Mouse (Mus musculus) right cerebral cortex, postnatal 4 days (tissue): Measurements from ENCODE around the gene Lgals1.

Experiments
- DNase-seq: peaks from one replicate; pipeline ENCODE4 v3.0.0-alpha.2; 2022

The Lgals1 gene

DNA sequence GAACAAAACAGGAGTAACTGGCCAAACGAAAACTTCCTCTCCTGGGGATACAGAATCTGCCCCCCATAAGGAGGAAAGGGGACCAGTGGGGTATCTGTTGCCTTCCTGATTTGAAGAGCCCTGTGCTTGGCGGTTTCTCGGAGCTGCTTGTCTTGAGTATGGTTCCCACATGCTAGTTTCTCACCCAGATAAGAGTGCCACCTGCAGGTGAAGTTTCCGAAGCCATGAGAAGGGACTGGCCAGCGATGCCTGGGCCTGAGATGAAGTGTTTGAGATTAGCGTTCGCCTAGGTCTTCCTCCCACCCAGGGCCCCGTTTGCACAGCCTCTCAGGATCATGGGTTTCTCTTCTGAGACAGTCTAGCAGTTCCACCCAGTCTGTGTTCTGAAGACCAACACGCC is 14.5 kb upstream of the Lgals1 start:
- no peak for DNase-seq

DNA sequence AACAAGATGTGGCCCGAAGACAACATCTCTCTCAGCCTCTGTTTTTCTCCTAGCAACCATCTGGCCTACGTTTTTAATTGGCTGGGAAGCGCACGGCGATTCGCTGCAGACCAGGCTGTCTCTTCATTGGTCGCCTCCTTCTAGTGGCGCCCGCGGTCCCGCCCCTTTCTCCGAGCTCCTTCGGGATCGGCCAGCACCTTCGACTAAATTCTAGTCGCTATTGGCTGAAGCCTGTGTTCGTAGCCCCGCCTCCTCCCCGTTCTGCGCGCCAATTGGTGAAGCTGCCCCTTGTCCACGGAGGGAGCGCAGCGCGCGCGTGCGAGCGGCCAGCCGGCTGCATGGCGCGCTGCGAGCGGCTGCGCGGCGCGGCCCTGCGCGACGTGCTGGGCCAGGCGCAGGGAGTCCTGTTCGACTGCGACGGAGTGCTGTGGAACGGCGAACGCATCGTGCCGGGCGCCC is 12.9 kb upstream of the Lgals1 start, which contains the start of gene Pdxp:
Pdxp (plus strand) TSS at position 288 of the 459 bp plus-strand sequence.
- DNase-seq, result peak; percentile 96

- DNase-seq, result peak; percentile 73
Observed at GRCm38 (mm10) chr15:78914091-78914822, 12.3 kb upstream of the Lgals1 start.

DNA sequence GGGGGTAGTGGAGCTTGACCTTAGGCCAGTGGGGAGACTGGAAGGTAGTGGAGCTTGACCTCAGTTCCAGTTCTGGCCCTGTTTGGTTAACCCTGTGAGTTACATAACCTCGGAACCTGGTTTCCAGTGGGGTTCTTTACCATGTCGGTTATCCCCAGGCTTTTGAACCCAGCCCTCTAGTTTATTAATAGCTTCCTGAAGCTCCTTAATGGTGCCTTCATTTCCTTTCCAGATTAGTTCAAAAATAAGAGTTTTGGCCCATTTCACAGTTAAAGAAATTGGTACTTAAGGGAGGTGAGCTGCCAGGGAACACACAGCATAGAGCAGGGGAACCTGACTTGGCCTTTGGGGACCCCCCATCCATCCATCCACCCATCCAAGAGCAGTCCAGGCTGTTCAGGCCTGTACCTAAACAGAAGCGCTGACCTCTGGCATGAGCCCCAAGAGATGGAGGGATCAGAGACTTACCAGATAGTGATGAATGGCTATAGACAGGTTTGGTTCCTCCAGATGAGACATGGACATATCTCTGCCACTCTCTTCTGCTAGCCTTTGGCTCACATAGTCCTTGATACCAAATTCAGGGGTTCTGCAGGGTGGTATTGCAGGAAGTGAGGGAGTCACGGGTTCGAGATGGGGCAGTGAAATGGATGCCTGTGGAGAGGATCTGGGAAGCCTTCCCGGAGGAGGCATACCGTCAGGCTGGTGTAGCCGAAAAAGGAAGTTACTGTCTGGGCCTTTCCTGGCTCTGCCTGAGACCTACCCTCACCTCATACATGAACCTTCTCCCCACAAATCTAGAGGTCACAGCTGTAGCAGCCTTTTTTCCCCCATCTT is 11.5 kb upstream of the Lgals1 start:
- no peak for DNase-seq

GRCm38 (mm10) chr15:78915660-78916017 is 10.9 kb upstream of the Lgals1 start:
- DNase-seq, result peak; percentile 59

DNA sequence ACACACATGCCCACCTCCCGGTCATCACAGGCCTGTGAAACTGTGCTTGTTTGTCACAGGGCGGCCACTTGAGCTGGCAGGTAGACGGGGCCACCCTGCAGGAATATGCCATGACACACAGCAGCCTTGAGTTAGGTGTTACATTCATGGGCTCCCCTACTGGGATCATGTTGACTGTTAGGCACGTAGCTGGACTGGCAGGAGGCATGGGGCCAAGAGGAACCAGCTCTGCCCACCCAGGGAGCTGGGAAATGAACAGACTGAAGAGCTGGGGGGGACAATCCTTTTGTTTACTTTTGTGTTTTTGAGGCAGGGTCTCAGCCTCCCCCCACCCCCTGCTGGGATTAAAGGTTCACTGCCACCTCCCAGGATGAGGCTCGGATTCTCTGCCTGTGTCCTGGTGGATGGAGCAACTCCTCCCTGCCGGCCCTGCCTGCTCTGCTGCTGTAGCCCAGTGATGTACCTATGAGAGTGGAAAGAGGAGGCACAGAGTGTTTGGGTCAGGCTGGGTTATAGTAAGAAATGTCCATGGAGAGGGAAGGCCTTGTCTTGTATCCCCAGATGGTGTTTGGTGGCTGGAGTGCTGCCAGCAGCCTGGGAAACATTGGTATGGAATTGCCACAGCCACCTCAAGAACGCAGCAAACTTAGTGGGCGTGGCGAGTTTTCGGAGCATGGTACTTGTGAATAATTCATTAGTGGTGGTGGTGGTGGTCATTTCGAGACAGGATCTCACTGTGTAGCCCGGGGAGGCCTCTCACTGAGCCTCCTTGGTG is 10.3 kb upstream of the Lgals1 start:
- DNase-seq, result peak; percentile 56

DNA sequence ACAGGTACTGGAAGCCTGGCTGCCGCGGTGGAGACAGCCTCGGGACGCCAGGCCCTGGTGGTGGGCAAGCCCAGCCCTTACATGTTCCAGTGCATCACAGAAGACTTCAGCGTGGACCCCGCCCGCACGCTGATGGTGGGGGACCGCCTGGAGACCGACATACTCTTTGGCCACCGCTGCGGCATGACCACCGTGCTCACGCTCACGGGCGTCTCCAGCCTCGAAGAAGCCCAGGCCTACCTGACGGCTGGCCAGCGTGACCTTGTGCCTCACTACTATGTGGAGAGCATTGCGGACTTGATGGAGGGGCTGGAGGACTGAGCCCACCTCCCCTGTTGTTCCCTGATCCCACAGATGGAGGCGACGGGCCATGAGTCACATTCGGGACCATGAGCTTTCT is 8.4 kb upstream of the Lgals1 start:
- DNase-seq, result no peak

GRCm38 (mm10) chr15:78919914-78920313 is 6.6 kb upstream of the Lgals1 start:
- no peak for DNase-seq

DNA sequence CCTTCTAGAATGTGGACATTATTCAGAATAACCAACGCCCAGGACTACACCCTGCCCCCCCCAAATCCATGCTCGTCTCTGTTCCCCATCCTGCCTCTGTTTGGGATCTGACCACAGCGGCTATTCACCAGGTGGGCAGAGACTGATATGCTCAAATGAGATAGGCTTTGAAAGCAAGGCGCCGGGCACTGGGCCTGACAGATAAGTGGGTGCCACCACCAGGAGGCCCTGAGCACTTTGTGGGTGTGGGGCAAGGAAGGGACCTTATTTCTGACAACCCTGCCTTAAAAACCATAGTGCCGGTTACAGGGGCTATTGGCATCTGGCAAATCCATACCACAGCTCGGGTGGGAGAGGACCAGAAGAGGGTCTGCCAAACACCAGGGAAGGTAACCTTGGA is 3.8 kb upstream of the Lgals1 start:
- DNase-seq, result no peak

DNA sequence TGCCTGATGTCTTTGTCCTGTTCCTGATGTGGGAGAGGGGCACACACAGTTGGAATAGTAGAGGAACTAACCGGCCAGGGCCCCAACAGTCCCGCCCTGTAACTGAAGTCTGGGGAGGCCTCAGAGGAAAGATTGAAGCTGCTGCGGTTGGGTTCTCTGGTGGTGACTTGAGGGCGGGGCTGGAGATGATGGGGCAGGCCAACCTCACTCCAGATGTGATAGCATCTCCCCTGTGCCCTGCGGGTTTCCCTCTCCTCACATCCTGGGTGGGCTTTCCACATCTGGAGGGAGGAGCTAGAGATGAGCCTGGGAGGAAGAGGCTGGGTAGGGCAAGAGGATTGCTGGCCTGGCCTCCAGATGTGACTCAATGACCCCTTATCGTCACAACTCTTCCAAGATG is 2.9 kb upstream of the Lgals1 start:
- no peak for DNase-seq

- no peak for DNase-seq
Observed at GRCm38 (mm10) chr15:78925129-78925528, 1.4 kb upstream of the Lgals1 start.

DNA sequence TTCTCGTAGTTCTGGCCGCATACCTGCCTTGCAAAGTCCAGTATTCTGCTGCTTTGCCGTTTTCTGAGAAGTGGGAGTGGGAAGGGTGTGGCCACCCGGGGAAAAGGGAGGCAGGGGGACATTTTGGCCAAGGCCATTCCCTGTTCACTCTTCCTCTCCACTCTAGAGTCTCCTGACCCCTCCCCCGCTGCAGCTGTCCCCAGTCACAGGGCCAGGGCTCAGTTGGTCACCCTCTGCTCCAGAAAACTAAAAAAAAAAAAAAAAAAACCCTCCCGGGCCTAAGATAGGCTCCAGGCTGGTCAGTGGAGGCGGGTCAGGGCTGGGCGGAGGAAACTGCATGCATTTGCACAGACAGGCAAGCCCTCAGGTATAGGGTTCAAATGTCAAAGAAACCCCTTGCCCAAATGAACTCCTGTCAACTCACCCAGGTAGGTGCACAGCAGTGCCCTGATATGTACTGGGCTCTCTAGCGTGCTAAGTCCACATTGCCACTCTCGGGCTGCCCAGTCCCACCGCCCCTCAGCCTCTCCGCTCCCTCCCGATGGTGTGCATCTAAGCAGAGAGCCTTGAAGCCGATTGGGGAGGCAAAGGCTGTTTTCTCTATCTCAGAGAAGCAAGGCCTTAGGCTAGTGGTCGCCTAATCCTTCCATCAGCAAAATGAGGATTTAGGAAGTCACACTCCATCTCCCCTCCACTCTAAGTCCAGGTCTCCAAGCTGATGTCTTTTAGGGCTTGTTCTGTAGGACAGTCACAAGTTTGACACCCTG is 679 bp downstream of the Lgals1 start:
- no peak for DNase-seq

DNA sequence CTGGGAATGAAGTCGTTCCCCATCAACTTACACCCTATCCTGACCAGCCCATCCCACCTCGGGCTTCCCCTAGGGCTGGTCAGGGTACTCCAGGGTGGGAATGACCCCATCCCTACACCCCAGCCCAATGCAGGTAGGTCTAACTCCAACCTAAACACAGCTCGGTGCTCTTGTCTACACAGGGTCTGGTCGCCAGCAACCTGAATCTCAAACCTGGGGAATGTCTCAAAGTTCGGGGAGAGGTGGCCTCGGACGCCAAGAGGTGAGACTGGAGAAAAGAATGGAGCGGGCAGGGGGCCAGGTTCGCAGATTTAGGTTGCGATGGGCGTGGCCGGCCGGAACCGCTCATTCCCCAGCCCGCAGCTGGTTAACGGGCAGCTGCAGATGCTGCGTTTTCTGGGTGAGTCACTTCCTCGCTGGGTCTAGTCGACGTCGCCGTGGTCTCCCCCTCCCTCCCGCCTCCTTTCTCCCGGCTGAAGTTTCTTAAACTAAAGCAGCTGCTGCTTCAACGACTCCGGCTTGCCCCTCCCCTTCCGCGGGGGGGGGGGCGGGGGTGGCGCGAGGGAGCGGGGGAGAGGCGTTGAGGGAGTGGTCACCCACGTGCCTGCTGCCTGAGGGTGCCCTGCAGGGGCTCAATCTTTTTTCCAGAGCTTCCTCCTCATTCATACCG is 1.4 kb downstream of the Lgals1 start:
- peak; percentile 46 for DNase-seq

DNA sequence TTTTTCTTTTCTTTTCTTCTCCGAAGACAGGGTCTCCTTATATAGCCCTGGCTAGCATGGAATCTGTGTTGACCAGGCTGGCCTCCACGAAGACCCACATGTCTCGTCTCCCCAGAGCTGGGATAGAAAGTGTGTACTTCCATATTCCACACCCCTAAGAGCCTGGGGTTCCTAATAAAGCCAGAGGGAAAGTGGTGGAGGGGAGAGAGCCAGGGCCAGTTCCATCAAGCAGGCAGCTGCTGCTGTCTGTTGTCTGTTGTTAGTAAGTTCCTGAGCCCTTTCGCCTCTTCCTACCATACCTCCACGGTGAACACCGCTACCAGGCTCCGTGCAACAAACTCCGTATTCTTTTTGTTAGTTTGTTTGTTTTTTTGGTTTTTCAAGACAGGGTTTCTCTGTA is 2.0 kb downstream of the Lgals1 start:
- no peak for DNase-seq

DNA sequence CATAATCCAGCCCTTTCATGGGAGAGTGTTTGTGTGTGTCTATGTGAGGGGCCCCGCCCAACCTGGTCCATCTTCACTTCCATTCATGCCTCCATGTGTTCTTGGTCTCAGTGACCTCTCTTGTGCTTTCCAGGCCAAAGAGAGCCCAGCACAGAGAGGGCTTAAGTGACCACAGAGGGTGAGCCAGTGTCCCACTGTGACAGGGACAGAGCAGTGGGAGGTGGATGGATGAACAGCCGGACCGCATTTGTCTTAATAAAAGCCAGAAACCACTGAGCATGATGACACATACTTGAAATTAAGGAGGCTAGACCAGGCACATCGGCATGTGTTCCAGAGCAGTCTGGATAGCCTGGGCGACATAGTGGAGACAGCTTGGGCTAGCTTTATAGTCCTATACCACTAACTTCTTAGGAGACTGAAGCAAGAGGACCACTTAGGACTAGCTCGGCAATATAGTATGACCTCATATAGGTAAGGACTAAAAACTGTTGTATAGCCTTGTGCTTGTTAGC is 3.7 kb downstream of the Lgals1 start:
- no peak for DNase-seq

- DNase-seq, result no peak
Observed at GRCm38 (mm10) chr15:78930801-78931426, 4.4 kb downstream of the Lgals1 start.

GRCm38 (mm10) chr15:78931577-78931976 is 5.1 kb downstream of the Lgals1 start:
- no peak for DNase-seq

GRCm38 (mm10) chr15:78934784-78935320 is 8.3 kb downstream of the Lgals1 start, which contains the start of gene Nol12:
TSS of gene Nol12 (plus strand) at chr15:78934933.
- peak; percentile 79 for DNase-seq

- DNase-seq, result no peak
Observed at GRCm38 (mm10) chr15:78936403-78936802, 9.9 kb downstream of the Lgals1 start.

DNA sequence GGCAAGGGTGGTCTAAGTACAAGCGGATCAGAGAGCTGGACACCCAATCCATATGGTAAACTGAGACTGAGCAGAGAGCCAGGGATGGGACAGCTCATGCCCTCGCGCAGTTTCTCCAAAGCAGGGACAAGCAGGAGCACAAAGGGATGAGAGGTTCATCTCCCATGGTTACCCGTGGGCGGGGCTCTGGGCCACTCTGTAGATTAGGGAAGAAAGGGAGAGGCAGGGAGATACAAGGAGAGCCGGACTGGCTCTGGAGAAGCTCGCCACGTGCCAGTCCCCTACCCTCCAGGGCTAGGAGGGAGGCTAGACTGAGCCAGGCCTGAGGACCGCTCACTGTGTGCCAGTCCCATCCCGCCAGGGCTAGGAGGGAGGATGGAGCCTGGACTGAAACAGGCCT is 10.8 kb downstream of the Lgals1 start:
- DNase-seq, result no peak

GRCm38 (mm10) chr15:78937963-78938362 is 11.4 kb downstream of the Lgals1 start:
- DNase-seq, result no peak
